Mouse (Mus musculus) heart, embryonic 15.5 days (tissue): ENCODE data around the gene Col23a1. TPM values are rescaled to one million over a fixed set of nuclear protein-coding genes. Genes with fewer than 3 reads are reported as not detected.

Experiments
- ATAC-seq: fragments of 200-750 bp; cut with Nextera tagmentation; replicated peaks from 2 replicates; pipeline ENCODE4 v1.8.0; 2017; ENCODE audit warnings: low read depth, moderate TSS enrichment; ENCODE audit not compliant: insufficient number of reproducible peaks, insufficient read depth, low FRiP score
- H3K27ac ChIP-seq: fragments of 300-500 bp; sonication (generic); 2 replicates; pipeline ENCODE4 v1.5.1; 2015; ENCODE audit warnings: mild to moderate bottlenecking, inconsistent platforms
- H3K27me3 ChIP-seq: fragments of 300-500 bp; sonication (generic); 2 replicates; pipeline ENCODE4 v1.6.1; 2015; ENCODE audit warnings: inconsistent platforms
- H3K36me3 ChIP-seq: fragments of 300-500 bp; sonication (generic); 2 replicates; pipeline ENCODE4 v1.6.1; 2015; ENCODE audit warnings: mild to moderate bottlenecking, inconsistent platforms
- H3K4me1 ChIP-seq: fragments of 300-500 bp; sonication (generic); replicated peaks from 2 replicates; pipeline ENCODE4 v1.6.1; 2015; ENCODE audit warnings: inconsistent platforms
- H3K4me2 ChIP-seq: fragments of 300-500 bp; sonication (generic); 2 replicates; pipeline ENCODE4 v1.6.1; 2015; ENCODE audit warnings: inconsistent platforms, mild to moderate bottlenecking, moderate library complexity
- H3K4me3 ChIP-seq: fragments of 300-500 bp; sonication (generic); 2 replicates; pipeline ENCODE4 v1.5.1; 2015; ENCODE audit warnings: mild to moderate bottlenecking, inconsistent platforms
- H3K9ac ChIP-seq: fragments of 300-500 bp; sonication (generic); 2 replicates; pipeline ENCODE4 v1.6.1; 2015; ENCODE audit warnings: mild to moderate bottlenecking, inconsistent platforms
- H3K9me3 ChIP-seq: fragments of 300-500 bp; sonication (generic); replicated peaks from 2 replicates; pipeline ENCODE4 v1.6.1; 2016; ENCODE audit warnings: inconsistent platforms
- WGBS: fragments of 180-500 bp; shearing (Covaris S2); methylation state at CpG from one replicate; pipeline ENCODE4 v1.1.7; 2015; ENCODE audit warnings: mixed read lengths; 5-methylcytosine and 5-hydroxymethylcytosine counted together
- polyA plus RNA-seq: library from polyadenylated mRNA; unstranded; fragments of >200 nt; fragmentation: Nextera tagmentation; extraction: Ambion mirVana; gene quantifications from 2 replicates; pipeline ENCODE4 v1.2.1, GENCODE M21; 2015

Col23a1 gene
- polyA plus RNA-seq, 1 experiment from 2014 or later = 7.2 TPM

- no peak for ATAC-seq
Measured at GRCm38 (mm10) chr11:51329837-51330714, 40.4 kb downstream of the Col23a1 start.

DNA sequence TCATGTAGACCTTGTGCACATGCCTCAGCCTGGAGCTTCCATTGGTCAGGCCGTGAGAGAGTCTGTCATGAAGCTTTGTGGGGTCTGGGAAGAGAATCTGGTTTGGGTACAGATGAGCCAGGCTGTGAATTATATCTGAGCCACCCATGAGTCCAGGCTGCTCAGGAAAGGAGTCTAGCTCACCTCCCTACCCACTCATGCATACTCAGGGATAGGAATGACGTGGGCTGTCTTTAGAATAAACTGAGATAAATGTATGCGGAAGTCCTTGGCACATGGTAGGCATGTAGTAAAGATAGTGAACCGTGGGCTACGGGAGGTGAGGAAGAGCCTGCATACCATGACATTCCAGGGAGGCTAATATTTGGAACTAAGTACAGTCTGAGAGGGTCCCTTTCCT is 44.3 kb downstream of the Col23a1 start:
- Histone ChIP-seq H3K27me3 (no peaks in the 10 kb centered on the region), H3K9ac (no peak overlapping the region), H3K9me3 (no peaks in the 10 kb centered on the region), H3K36me3 (no peaks in the 10 kb centered on the region), H3K27ac (no peak overlapping the region), H3K4me1 (no peaks in the 10 kb centered on the region), H3K4me3 (no peak overlapping the region), H3K4me2 (no peak overlapping the region)
- 47% methylated on average over 5 of the region's 5 CpGs for WGBS
- no peak for ATAC-seq

More at GRCm38 (mm10) chr11:51329837-51330714, 40.4 kb downstream of the Col23a1 start:
- 69% methylated on average over 11 of the region's 11 CpGs for WGBS
- Histone ChIP-seq H3K27me3 (no peaks in the 10 kb centered on the region), H3K9ac (no peak overlapping the region), H3K27ac (no peak overlapping the region), H3K4me3 (no peak overlapping the region), H3K36me3 (no peaks in the 10 kb centered on the region), H3K4me2 (no peak overlapping the region), H3K9me3 (no peaks in the 10 kb centered on the region), H3K4me1 (no peaks in the 10 kb centered on the region)

GRCm38 (mm10) chr11:51337585-51337984 is 47.9 kb downstream of the Col23a1 start:
- Histone ChIP-seq H3K4me1 (no peaks in the 10 kb centered on the region), H3K9me3 (no peaks in the 10 kb centered on the region), H3K9ac (no peak overlapping the region), H3K27me3 (no peaks in the 10 kb centered on the region), H3K4me2 (no peak overlapping the region), H3K36me3 (no peaks in the 10 kb centered on the region), H3K27ac (no peak overlapping the region), H3K4me3 (no peak overlapping the region)
- no peak for ATAC-seq
- WGBS = 86% methylated on average over 6 of the region's 6 CpGs

- H3K36me3 ChIP-seq = no peaks in the 10 kb centered on the region
- WGBS = 66% methylated on average over 7 of the region's 7 CpGs
- H3K27ac ChIP-seq = no peak overlapping the region
- H3K4me3 ChIP-seq = no peak overlapping the region
- no peak overlapping the region for H3K4me2 ChIP-seq
- no peaks in the 10 kb centered on the region for H3K27me3 ChIP-seq
- no peak for ATAC-seq
- H3K9ac ChIP-seq = no peak overlapping the region
- H3K9me3 ChIP-seq = no peaks in the 10 kb centered on the region
- peaks cover 3% of the 10 kb centered on the region for H3K4me1 ChIP-seq
Measured at GRCm38 (mm10) chr11:51338416-51338815, 48.7 kb downstream of the Col23a1 start.

- Histone ChIP-seq H3K4me1 (peaks cover 13% of the 10 kb centered on the region), H3K9me3 (no peaks in the 10 kb centered on the region), H3K9ac (no peak overlapping the region), H3K27ac (no peak overlapping the region), H3K36me3 (no peaks in the 10 kb centered on the region), H3K27me3 (no peaks in the 10 kb centered on the region), H3K4me3 (no peak overlapping the region), H3K4me2 (no peak overlapping the region)
- 61% methylated on average over 2 of the region's 2 CpGs for WGBS
- no peak for ATAC-seq
Measured at GRCm38 (mm10) chr11:51341091-51341490, 51.4 kb downstream of the Col23a1 start.

DNA sequence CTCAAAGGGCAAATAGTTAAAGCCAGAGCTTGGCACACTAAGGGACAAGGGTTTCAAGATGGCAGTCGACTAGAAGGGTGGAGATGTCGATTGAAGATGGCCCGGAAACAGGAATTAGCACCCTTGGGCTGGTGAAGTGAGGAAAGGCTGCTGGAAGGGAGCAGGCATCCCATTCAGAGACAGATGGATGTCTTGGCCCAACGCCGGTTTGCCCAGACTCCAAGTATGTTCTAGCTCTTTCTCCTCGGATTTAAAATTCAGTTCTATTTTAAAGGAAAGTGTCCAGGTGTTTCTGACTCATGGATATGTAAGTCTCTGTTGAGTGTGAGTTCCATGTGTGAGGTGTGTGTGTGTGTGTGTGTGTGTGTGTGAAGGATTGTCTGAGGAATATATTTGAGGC is 53.1 kb downstream of the Col23a1 start:
- Histone ChIP-seq H3K4me3 (no peak overlapping the region), H3K9ac (no peak overlapping the region), H3K4me2 (no peak overlapping the region), H3K4me1 (peaks cover 13% of the 10 kb centered on the region), H3K27ac (no peak overlapping the region), H3K9me3 (no peaks in the 10 kb centered on the region), H3K36me3 (no peaks in the 10 kb centered on the region), H3K27me3 (no peaks in the 10 kb centered on the region)
- WGBS = 79% methylated on average over 6 of the region's 6 CpGs
- ATAC-seq = no peak

DNA sequence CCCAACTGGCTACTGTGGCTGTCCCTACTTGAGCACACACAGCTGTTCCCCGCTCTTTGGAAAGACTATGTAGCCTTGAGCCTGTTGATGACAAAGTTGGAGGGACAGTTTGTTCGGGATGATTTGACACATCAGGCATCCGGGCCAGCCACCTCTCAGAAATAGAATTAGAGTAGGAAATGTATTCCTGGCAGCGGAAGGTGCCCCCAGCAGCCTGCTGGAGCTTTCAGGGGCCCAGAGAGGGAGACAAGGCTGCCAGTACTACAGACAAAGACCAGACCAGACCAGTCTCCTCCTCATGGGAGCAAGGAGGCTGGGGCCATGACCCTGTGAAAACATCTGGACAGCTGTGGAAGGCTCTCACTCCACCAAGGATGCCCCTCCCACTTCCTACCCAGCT is 53.6 kb downstream of the Col23a1 start:
- Histone ChIP-seq H3K9ac (no peak overlapping the region), H3K27ac (no peak overlapping the region), H3K27me3 (no peaks in the 10 kb centered on the region), H3K4me3 (no peak overlapping the region), H3K36me3 (no peaks in the 10 kb centered on the region), H3K4me1 (peaks cover 13% of the 10 kb centered on the region), H3K9me3 (no peaks in the 10 kb centered on the region), H3K4me2 (no peak overlapping the region)
- ATAC-seq = no peak; the same call in 1 of the 2 replicates
- WGBS = 62% methylated on average over 4 of the region's 4 CpGs

DNA sequence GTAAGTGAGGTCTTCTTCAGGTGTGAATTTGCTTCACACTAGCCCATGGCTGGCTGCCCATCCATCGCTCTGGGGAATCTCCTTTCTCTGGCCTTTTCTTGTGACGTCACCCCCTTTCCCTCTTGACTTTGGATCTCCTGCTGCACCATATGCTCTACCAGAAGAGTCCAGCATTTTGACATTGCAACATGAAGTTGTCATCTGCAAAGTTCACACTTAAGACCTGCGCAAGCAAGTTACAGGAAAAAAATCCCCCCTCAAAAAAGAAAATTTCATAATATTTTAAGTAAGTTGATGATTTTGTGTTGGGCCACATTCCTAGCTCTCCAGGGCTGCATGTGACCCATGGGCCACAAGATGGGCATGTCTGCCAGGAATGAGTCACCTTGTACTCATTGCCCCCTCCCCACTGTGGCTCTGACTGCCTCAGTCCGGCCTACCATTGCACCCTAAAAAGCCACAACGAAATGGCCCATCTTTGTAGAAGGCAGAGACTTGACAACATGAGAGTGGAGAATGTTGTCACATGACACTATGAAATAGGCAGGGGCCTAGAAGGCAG is 54.1 kb downstream of the Col23a1 start:
- H3K4me1 ChIP-seq = peaks cover 13% of the 10 kb centered on the region
- H3K9ac ChIP-seq = no peak overlapping the region
- 86% methylated on average over 5 of the region's 5 CpGs for WGBS
- H3K9me3 ChIP-seq = no peaks in the 10 kb centered on the region
- no peak overlapping the region for H3K4me2 ChIP-seq
- no peak for ATAC-seq
- no peaks in the 10 kb centered on the region for H3K27me3 ChIP-seq
- H3K36me3 ChIP-seq = no peaks in the 10 kb centered on the region
- H3K27ac ChIP-seq = no peak overlapping the region
- H3K4me3 ChIP-seq = no peak overlapping the region

DNA sequence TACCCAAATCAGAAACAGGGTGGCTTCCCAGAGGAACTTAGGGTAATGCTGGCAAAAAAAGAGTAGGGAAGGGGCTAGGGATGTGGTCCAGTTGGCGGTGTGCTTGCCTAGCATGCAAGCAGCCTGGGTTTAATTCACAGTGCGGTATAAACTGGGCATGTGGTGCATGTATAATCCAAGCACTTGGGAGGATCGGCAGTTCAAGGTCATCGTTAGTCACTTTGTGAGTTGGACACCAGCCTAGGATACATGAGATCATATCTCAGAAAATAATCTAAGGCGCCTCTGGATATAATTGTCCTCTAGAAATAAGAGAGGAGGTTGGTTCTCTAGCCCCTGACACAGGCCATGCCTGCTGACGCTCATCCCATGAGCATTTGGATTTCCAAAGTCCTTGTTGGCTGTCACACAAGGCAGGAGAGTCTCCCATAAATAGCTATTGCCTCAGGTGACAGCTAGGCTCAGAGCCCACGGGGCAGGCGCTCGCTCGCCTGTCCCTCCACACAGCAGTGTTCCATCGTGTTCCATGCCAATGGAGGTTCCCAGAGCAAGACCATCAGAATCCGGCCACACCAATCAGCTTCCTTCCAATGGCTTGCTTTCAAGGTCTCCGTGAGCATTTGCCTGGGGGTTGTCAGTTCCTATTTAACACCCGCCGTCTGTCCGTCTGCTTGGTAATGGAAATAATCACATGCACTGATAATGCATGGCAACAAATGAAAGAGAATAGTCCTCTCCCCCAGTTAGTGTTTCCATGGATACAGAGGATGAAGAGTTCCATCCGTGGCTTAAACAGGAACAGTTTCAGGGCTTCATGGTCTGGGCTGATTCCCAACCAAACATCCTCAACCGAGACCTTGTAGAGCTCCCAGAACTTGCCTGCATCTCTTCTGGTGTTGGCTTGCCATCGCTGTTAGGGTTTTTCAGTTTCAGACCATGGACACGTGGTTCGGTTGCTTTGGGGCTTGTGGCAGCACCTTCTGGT is 56.1 kb downstream of the Col23a1 start:
- H3K4me2 ChIP-seq = no peak overlapping the region
- no peak for ATAC-seq
- peaks cover 13% of the 10 kb centered on the region for H3K4me1 ChIP-seq
- H3K27ac ChIP-seq = no peak overlapping the region
- H3K9ac ChIP-seq = no peak overlapping the region
- no peaks in the 10 kb centered on the region for H3K27me3 ChIP-seq
- WGBS = 72% methylated on average over 21 of the region's 21 CpGs
- H3K36me3 ChIP-seq = no peaks in the 10 kb centered on the region
- H3K9me3 ChIP-seq = no peaks in the 10 kb centered on the region
- no peak overlapping the region for H3K4me3 ChIP-seq

- WGBS = 73% methylated on average over 2 of the region's 2 CpGs
- no peaks in the 10 kb centered on the region for H3K36me3 ChIP-seq
- H3K9me3 ChIP-seq = no peaks in the 10 kb centered on the region
- no peak overlapping the region for H3K27ac ChIP-seq
- peaks cover 7% of the 10 kb centered on the region; the same call in 1 of the 2 replicates for H3K27me3 ChIP-seq
- no peak overlapping the region for H3K4me3 ChIP-seq
- H3K9ac ChIP-seq = no peak overlapping the region
- no peak for ATAC-seq
- H3K4me2 ChIP-seq = no peak overlapping the region
- H3K4me1 ChIP-seq = peaks cover 13% of the 10 kb centered on the region
Measured at GRCm38 (mm10) chr11:51347756-51348155, 58.0 kb downstream of the Col23a1 start.

- no peak overlapping the region for H3K9ac ChIP-seq
- H3K4me3 ChIP-seq = no peak overlapping the region
- H3K4me1 ChIP-seq = peaks cover 7% of the 10 kb centered on the region; the same call in 1 of the 2 replicates
- peaks cover 14% of the 10 kb centered on the region for H3K27me3 ChIP-seq
- H3K9me3 ChIP-seq = no peaks in the 10 kb centered on the region
- no peak overlapping the region for H3K27ac ChIP-seq
- H3K4me2 ChIP-seq = no peak overlapping the region
- no peaks in the 10 kb centered on the region for H3K36me3 ChIP-seq
- no peak for ATAC-seq
Measured at GRCm38 (mm10) chr11:51349665-51350064, 59.9 kb downstream of the Col23a1 start.
